Mouse (Mus musculus) heart, embryonic 14.5 days (tissue): ENCODE measurements around the gene Uqcr10. TPM values are rescaled to one million over a fixed set of nuclear protein-coding genes. Genes with fewer than 3 reads are reported as not detected.

Experiments used
- ATAC-seq: fragments of 200-750 bp; cut with Nextera tagmentation; 2 replicates; pipeline ENCODE4 v1.8.0; 2017; ENCODE audit warnings: low read depth, moderate TSS enrichment; ENCODE audit not compliant: insufficient number of reproducible peaks, insufficient read depth, low FRiP score
- H3K27ac ChIP-seq, 2 experiments: fragments of 200-500 bp in 1 of 2; fragments of 300-500 bp in 1 of 2; sonication (generic) in 1 of 2; replicated peaks in 1 of 2; 2 replicates each; pipeline ENCODE4 v1.5.1; 2012 to 2014; ENCODE audit warnings: low read depth in 2 of 2, low read length in 2 of 2, control low read depth in 1 of 2, mild to moderate bottlenecking in 1 of 2, mixed read lengths in 1 of 2; ENCODE audit not compliant: control insufficient read depth in 1 of 2, insufficient read depth in 1 of 2
- H3K27me3 ChIP-seq: fragments of 300-500 bp; sonication (generic); 2 replicates; pipeline ENCODE4 v1.6.1; 2014; ENCODE audit warnings: mild to moderate bottlenecking, low read length, control low read depth; ENCODE audit not compliant: control insufficient read depth, insufficient read depth
- H3K36me3 ChIP-seq: fragments of 300-500 bp; sonication (generic); 2 replicates; pipeline ENCODE4 v1.6.1; 2014; ENCODE audit warnings: mild to moderate bottlenecking, control low read depth, low read length, mixed read lengths; ENCODE audit not compliant: control insufficient read depth, insufficient read depth
- H3K4me1 ChIP-seq, 2 experiments: fragments of 200-500 bp in 1 of 2; fragments of 300-500 bp in 1 of 2; sonication (generic) in 1 of 2; 2 replicates each; pipeline ENCODE4 v1.6.1; 2012 to 2014; ENCODE audit warnings: low read length in 2 of 2, control low read depth in 1 of 2, mixed read lengths in 1 of 2; ENCODE audit not compliant: control insufficient read depth in 2 of 2, insufficient read depth in 2 of 2
- H3K4me2 ChIP-seq: fragments of 300-500 bp; sonication (generic); 2 replicates; pipeline ENCODE4 v1.6.1; 2014; ENCODE audit warnings: mild to moderate bottlenecking, low read length
- H3K4me3 ChIP-seq, 2 experiments: fragments of 200-500 bp in 1 of 2; fragments of 300-500 bp in 1 of 2; sonication (generic) in 1 of 2; 2 replicates each; pipeline ENCODE4 v1.5.1; 2012 to 2014; ENCODE audit warnings: low read length in 2 of 2, mild to moderate bottlenecking in 2 of 2, control low read depth in 1 of 2, low read depth in 1 of 2, moderate library complexity in 1 of 2; ENCODE audit not compliant: control insufficient read depth in 1 of 2, insufficient read depth in 1 of 2
- H3K9ac ChIP-seq: fragments of 300-500 bp; sonication (generic); 2 replicates; pipeline ENCODE4 v1.6.1; 2014; ENCODE audit warnings: mild to moderate bottlenecking, low read length
- H3K9me3 ChIP-seq: fragments of 300-500 bp; sonication (generic); 2 replicates; pipeline ENCODE4 v1.6.1; 2016; ENCODE audit warnings: low read length, control low read depth; ENCODE audit not compliant: control insufficient read depth
- WGBS: fragments of 180-500 bp; shearing (Covaris S2); extraction: QIAGEN DNeasy Blood & Tissue Kit; methylation state at CpG from one replicate; pipeline ENCODE4 v1.1.7; 2014; 5-methylcytosine and 5-hydroxymethylcytosine counted together
- polyA plus RNA-seq: library from polyadenylated mRNA; unstranded; fragments of >200 nt; fragmentation: Nextera tagmentation; extraction: Ambion mirVana; gene quantifications from 2 replicates; pipeline ENCODE4 v1.2.1, GENCODE M21; 2014

Gene Uqcr10
- polyA plus RNA-seq, 1 experiment from 2014 or later, result 2,265 TPM

DNA sequence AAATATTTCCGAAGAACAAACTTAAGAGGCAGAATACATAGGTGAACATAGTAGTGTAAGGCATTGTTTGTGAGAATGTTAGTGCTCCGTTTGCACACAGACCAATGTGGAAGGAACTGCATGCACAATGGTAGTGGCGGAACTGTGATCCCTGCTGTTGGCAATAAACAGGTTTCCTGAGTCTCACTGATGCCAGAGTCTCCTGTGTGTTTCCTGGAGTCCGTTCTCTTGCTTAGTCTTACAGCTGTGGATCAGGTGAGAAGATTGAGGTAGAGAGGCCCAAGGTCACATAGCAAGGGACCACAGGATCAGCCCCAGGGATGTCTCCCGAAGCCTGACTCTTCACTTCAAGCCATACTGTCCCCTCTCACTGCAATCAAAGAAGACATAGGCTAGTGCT, 18.6 kb downstream of the Uqcr10 start:
- ATAC-seq, result no peak
- Histone ChIP-seq H3K4me2 (no peak overlapping the region), H3K27me3 (no peaks in the 10 kb centered on the region), H3K4me1 (no peaks in the 10 kb centered on the region), H3K4me3 (no peak overlapping the region), H3K36me3 (peaks cover 37% of the 10 kb centered on the region), H3K9ac (no peak overlapping the region), H3K27ac (no peak overlapping the region), H3K9me3 (no peaks in the 10 kb centered on the region)
- WGBS, result 79% methylated on average over 5 of the region's 5 CpGs

DNA sequence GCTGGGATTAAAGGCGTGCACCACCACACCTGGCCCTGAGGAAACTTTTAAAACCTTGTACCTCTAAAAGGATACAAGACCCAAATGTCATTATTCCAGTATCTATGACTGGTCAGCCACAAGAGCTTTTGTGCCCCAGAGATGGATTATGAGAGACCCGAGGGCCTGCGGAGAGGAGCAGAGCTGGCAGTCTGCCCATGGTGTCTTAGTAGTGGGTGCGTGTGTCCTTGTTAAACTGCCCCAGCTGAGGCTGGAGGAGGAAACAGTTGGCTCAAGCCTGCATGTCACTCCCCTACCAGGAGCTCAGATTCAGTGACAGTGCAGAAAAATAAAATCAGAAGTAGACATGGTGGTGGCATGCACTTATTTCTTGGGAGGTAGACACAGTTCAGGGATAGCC, 19.1 kb downstream of the Uqcr10 start:
- H3K9me3 ChIP-seq, result no peaks in the 10 kb centered on the region
- H3K9ac ChIP-seq, result no peak overlapping the region
- no peak overlapping the region for H3K4me3 ChIP-seq
- no peak overlapping the region for H3K27ac ChIP-seq
- no peak for ATAC-seq
- no peaks in the 10 kb centered on the region for H3K27me3 ChIP-seq
- 52% methylated on average over 4 of the region's 4 CpGs for WGBS
- H3K4me1 ChIP-seq, result peaks cover 0 to 1% of the 10 kb centered on the region in 2 experiments; a peak in 1 of 4 replicates
- no peak overlapping the region for H3K4me2 ChIP-seq
- H3K36me3 ChIP-seq, result peaks cover 40% of the 10 kb centered on the region

DNA sequence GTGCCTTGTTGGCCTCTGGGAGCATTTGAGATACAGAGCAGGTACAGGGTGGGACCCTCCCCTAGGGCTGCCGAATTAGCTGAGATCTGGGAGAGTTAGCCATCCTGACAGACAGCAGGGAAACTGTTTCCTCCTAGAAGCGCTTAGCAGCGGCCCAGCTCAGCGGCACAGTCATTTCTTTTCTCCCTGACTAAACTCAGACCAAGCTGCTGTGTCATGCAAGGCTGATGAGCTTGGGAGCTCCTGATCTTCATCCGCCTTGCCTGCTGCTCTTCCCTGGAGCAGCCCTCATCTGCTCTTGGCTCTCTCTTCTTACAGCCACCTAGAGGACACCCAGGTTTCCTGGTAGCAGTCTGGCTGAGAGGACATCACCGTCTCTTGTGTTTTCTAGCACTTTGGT, 20.0 kb downstream of the Uqcr10 start:
- ATAC-seq, result no peak
- H3K4me2 ChIP-seq, result no peak overlapping the region
- H3K9me3 ChIP-seq, result no peaks in the 10 kb centered on the region
- no peak overlapping the region for H3K27ac ChIP-seq
- peaks cover 4% of the 10 kb centered on the region in 2 experiments; a peak in 2 of 4 replicates for H3K4me1 ChIP-seq
- peaks cover 49% of the 10 kb centered on the region for H3K36me3 ChIP-seq
- WGBS, result 74% methylated on average over 6 of the region's 6 CpGs
- H3K4me3 ChIP-seq, result no peak overlapping the region
- no peaks in the 10 kb centered on the region for H3K27me3 ChIP-seq
- no peak overlapping the region for H3K9ac ChIP-seq

DNA sequence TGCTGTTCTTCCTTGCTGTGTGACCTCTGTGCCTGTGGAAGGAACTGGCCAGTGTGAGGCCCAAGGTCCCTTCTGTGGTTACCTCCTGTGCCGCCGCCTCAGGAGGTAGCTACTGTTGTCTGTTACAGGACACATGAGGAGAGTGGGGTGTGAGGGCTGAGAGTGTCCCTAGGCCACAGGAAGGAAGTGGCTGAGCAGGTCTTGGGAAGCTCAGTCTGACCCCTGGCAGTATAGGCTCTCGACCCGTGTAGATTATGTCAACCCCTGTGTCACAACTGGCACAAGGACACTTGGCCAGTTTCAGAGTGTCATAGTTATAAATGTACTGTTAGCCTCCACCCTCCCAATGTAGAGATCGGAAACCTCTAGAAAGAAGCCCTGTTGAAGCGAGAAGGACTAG, 20.6 kb downstream of the Uqcr10 start:
- Histone ChIP-seq H3K36me3 (peaks cover 49% of the 10 kb centered on the region), H3K4me2 (no peak overlapping the region), H3K9me3 (no peaks in the 10 kb centered on the region), H3K4me3 (no peak overlapping the region), H3K4me1 (peaks cover 4% of the 10 kb centered on the region in 2 experiments; a peak in 2 of 4 replicates), H3K9ac (no peak overlapping the region), H3K27me3 (no peaks in the 10 kb centered on the region), H3K27ac (no peak overlapping the region)
- ATAC-seq, result no peak
- 78% methylated on average over 6 of the region's 6 CpGs for WGBS

DNA sequence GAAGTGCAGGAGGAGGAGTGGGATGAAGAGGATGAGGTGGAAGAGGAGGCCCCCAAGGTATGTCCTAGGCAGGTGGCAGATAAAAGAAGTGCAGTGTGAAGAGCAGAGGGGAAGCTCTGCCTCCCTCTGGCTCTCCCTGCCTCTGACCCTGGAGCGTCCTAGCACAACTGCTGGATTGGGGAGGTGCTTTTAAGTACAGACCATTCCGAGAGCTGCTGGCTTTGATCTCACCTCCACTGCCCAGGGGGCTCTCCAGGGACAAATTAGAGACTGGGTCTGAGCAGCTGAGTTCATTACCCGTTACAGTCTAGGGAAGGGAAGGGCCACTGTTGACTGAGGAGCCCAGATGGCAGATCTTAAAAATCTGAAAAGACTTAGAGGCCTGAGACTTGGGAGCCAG, 24.0 kb downstream of the Uqcr10 start:
- Histone ChIP-seq H3K27ac (no peak overlapping the region), H3K4me3 (no peak overlapping the region), H3K9ac (no peak overlapping the region), H3K27me3 (no peaks in the 10 kb centered on the region), H3K9me3 (no peaks in the 10 kb centered on the region), H3K36me3 (peaks cover 60% of the 10 kb centered on the region), H3K4me2 (no peak overlapping the region), H3K4me1 (peaks cover 4% of the 10 kb centered on the region in 2 experiments; a peak in 2 of 4 replicates)
- WGBS, result 24% methylated on average over 3 of the region's 3 CpGs
- no peak for ATAC-seq

DNA sequence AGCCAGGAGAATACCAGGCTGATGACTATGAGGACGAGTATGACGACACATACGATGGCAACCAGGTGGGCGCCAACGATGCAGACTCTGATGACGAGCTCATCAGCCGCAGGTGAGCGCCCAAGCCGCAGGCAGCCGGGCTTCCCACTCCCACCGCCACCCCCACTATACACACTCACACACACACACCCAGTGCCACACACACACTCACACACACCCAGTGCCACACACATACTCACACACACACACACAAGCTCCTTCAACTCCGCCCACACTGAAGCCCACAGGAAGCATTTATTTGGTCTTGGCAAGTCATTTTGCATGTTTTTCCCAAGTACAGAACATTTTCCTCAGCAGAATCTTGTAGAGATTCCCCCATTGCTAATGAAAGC, 24.7 kb downstream of the Uqcr10 start:
- 89% methylated on average over 12 of the region's 12 CpGs for WGBS
- Histone ChIP-seq H3K4me3 (no peak overlapping the region), H3K4me2 (no peak overlapping the region), H3K36me3 (peaks cover 65% of the 10 kb centered on the region), H3K9ac (no peak overlapping the region), H3K27ac (no peak overlapping the region), H3K27me3 (no peaks in the 10 kb centered on the region), H3K4me1 (peaks cover 4% of the 10 kb centered on the region in 2 experiments; a peak in 2 of 4 replicates), H3K9me3 (no peaks in the 10 kb centered on the region)
- ATAC-seq, result no peak

DNA sequence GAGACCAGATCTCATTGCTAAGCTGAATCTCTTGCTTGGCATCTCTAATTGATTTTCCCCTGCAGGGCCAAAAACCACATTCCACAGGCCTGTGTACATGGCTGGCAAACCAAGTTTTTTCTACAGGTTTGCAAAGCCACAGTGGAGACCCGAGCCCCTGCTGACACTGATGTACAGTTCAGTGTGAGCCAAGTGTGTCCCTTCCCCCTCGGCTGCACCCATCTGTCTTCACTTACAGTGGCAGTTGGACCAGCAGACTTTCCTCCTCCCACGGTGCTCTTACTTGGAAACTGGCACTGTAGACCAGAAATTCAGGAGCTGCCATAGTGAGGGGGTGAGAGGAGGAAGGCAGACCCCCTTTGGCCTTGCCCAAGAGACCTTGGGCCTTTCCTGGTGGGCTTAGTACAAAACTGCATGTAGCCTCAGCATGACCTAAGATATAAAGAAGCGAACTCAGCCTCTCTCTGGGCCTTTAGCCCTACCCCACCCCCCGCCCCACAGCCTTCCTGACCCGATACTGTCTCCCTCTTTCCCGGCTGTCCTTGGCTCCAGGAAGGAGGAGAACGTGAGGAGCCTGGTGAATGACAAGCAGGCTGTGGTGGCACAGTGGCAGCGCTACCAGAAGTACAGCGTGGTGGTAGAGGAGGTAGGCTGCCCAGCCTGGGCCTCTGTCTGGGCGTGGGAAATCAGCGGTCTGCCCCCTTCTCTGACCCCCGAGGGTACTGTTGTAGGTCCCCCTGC, 25.3 kb downstream of the Uqcr10 start:
- Histone ChIP-seq H3K36me3 (peaks cover 66% of the 10 kb centered on the region), H3K27me3 (no peaks in the 10 kb centered on the region), H3K4me1 (peaks cover 4% of the 10 kb centered on the region in 2 experiments; a peak in 2 of 4 replicates), H3K9me3 (no peaks in the 10 kb centered on the region), H3K4me3 (no peak overlapping the region), H3K27ac (no peak overlapping the region), H3K4me2 (no peak overlapping the region), H3K9ac (no peak overlapping the region)
- WGBS, result 69% methylated on average over 13 of the region's 13 CpGs
- ATAC-seq, result no peak
